Mouse (Mus musculus) kidney, postnatal 0 days (tissue): ENCODE results near the gene Gm20388. TPM values are rescaled to one million over a fixed set of nuclear protein-coding genes. Genes with fewer than 3 reads are reported as not detected.

ENCODE experiments used
- ATAC-seq: fragments of 200-750 bp; cut with Nextera tagmentation; replicated peaks from 2 replicates; pipeline ENCODE4 v1.8.0; 2017; ENCODE audit warnings: low read depth, moderate number of reproducible peaks, moderate TSS enrichment, moderate library complexity; ENCODE audit not compliant: low FRiP score
- DNase-seq: peaks from one replicate; pipeline ENCODE4 v3.0.0-alpha.2; 2016; ENCODE audit warnings: low spot score
- H3K27ac ChIP-seq: fragments of 300-500 bp; sonication (generic); 2 replicates; pipeline ENCODE4 v1.5.1; 2014; ENCODE audit warnings: mild to moderate bottlenecking
- H3K27me3 ChIP-seq: fragments of 300-500 bp; sonication (generic); 2 replicates; pipeline ENCODE4 v1.6.1; 2014; ENCODE audit warnings: low read length, mixed read lengths; ENCODE audit not compliant: insufficient read depth
- H3K36me3 ChIP-seq: fragments of 300-500 bp; sonication (generic); 2 replicates; pipeline ENCODE4 v1.6.1; 2014; ENCODE audit warnings: low read length, mixed read lengths; ENCODE audit not compliant: insufficient read depth
- H3K4me1 ChIP-seq: fragments of 300-500 bp; sonication (generic); replicated peaks from 2 replicates; pipeline ENCODE4 v1.6.1; 2014; ENCODE audit warnings: antibody characterized with exemption, low read length, mixed read lengths; ENCODE audit not compliant: insufficient read depth
- H3K4me2 ChIP-seq: fragments of 300-500 bp; sonication (generic); 2 replicates; pipeline ENCODE4 v1.6.1; 2014; ENCODE audit warnings: mild to moderate bottlenecking, low read length, moderate library complexity, mixed read lengths
- H3K4me3 ChIP-seq: fragments of 300-500 bp; sonication (generic); replicated peaks from 2 replicates; pipeline ENCODE4 v1.5.1; 2014; ENCODE audit warnings: low read depth, low read length
- H3K9ac ChIP-seq: fragments of 300-500 bp; sonication (generic); 2 replicates; pipeline ENCODE4 v1.6.1; 2014; ENCODE audit warnings: low read depth, low read length
- H3K9me3 ChIP-seq: fragments of 300-500 bp; sonication (generic); replicated peaks from 2 replicates; pipeline ENCODE4 v1.6.1; 2016; ENCODE audit warnings: low read length, inconsistent platforms, mixed read lengths
- CTCF ChIP-seq: IDR thresholded peaks from 2 replicates; pipeline ENCODE4 v1.5.1; 2016; ENCODE audit warnings: antibody characterized with exemption, low read depth, mild to moderate bottlenecking, moderate library complexity
- WGBS: fragments of 180-500 bp; shearing (Covaris S2); extraction: QIAGEN DNeasy Blood & Tissue Kit; methylation state at CpG from one replicate; pipeline ENCODE4 v1.1.7; 2014; 5-methylcytosine and 5-hydroxymethylcytosine counted together
- polyA plus RNA-seq: library from polyadenylated mRNA; unstranded; fragments of >200 nt; fragmentation: Nextera tagmentation; extraction: Ambion mirVana; gene quantifications from 2 replicates; pipeline ENCODE4 v1.2.1, GENCODE M21; 2015

Gm20388 gene
- polyA plus RNA-seq, 1 experiment from 2014 or later: not detected

DNA sequence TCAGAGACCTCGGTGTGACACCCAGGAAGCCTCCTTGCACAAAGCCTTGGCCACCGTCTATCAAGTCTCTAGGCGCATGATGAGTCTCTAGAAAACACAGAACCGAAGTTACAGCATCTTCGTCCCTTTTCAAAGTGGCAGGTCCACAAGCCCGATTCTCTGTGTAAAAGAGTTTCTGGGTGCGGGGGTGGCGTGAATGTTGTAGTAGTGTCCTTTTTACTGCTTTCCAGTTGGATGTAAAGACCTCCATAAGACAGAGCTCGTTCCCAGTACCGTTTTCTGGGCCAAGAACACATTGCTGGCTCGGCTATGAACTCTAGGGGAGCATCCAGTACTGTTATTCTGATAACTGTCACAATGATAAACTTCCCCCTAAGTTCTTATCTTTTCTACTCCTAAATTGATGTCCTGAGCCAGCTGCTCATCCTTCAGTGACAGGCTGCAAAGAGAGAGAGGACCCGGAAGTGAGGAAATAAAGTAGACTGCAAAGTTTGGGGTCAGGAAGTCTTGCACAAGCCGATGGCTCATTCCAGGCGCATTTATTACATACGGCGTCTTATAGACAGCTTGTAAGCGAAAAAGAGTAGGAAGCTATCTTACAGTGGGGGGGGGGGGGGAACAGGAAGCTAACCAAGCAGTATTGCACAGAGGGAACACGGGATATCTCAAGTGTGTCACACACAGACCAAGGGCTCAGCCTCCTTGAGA is 1614.6 kb downstream of the Gm20388 start:
- H3K27me3 ChIP-seq: no peaks in the 10 kb centered on the region
- H3K36me3 ChIP-seq: no peaks in the 10 kb centered on the region
- no peak overlapping the region for H3K9ac ChIP-seq
- 0 out of 2 replicates have a peak overlapping the region, but pooled peaks have one; percentile 3 for H3K27ac ChIP-seq
- peak; percentile 67 for DNase-seq
- WGBS: 62% methylated on average over 18 of the region's 18 CpGs
- H3K4me1 ChIP-seq: peaks cover 5% of the 10 kb centered on the region; the same call in 1 of the 2 replicates
- ATAC-seq: no peak
- H3K4me2 ChIP-seq: no peak overlapping the region
- no peak overlapping the region for H3K4me3 ChIP-seq
- TF ChIP-seq CTCF: no peak
- H3K9me3 ChIP-seq: no peaks in the 10 kb centered on the region

DNA sequence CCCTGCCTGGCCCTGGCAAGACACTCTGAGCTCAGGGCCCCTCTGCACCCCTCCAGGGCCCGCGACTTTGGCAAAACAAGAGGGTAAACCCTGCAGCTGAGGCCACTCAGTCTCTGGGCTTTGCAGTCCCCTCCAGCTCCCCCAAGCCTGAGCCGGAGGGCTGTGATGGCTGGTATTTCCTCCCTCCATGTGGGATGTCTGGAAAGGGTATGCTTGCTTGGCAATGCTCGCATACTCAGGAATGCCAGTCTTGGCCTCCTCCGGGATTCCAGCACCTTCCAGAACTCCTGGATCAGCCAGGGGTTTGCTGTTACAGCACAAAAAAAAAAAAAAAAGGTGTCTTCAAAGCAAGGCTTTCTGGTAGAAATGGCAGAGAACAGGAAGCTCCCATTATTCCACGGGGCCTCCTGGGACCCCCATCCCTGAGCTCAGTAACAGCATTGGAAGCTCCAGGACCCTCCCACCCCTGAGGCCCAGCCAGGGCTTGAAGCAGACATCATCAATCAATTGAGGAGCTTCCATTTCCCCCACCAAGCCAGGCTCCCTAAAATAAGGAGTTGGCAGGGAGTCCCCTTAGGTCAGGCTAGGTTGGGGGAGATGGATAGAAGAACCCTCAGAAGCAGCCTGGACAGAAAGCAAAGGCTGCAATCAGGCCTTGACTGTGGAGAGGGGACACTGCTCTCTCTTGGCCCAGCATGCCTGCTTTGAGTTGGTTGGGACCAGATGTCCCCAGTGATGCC is 1616.3 kb downstream of the Gm20388 start:
- Histone ChIP-seq H3K27ac (peak overlapping the region; percentile 42; the same call in 1 of the 2 replicates), H3K36me3 (no peaks in the 10 kb centered on the region), H3K9ac (no peak overlapping the region), H3K4me3 (no peak overlapping the region), H3K9me3 (no peaks in the 10 kb centered on the region), H3K4me2 (no peak overlapping the region), H3K27me3 (no peaks in the 10 kb centered on the region), H3K4me1 (peaks cover 5% of the 10 kb centered on the region; the same call in 1 of the 2 replicates)
- no peak for ATAC-seq
- no peak for TF ChIP-seq CTCF
- WGBS: 36% methylated on average over 6 of the region's 6 CpGs
- DNase-seq: peak; percentile 36

DNA sequence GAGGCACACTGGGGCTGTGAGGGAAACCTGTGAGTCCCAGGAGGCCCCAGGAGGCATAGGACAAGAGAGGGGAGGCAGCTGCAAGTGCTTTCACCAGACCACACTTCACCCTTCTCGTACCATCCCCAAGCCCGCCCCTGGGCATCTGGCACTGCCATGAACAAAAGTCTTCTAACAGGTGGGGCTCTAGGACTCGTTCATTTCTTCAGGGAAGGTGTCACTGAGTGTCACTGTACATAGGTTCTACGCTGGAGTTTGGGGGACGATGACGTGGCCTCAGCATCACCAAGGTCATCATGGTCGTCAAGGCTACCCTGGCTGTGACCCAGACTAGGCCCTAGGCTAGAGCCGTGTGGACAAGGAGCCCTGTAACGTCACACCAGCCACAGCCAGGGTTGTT is 1617.1 kb downstream of the Gm20388 start:
- TF ChIP-seq CTCF: no peak
- H3K36me3 ChIP-seq: no peaks in the 10 kb centered on the region
- H3K4me2 ChIP-seq: no peak overlapping the region
- 0 out of 2 replicates have a peak overlapping the region, but pooled peaks have one; percentile 13 for H3K27ac ChIP-seq
- ATAC-seq (no peak), DNase-seq (no peak)
- no peaks in the 10 kb centered on the region for H3K27me3 ChIP-seq
- 86% methylated on average over 9 of the region's 9 CpGs for WGBS
- no peak overlapping the region for H3K4me3 ChIP-seq
- H3K9ac ChIP-seq: no peak overlapping the region
- H3K9me3 ChIP-seq: no peaks in the 10 kb centered on the region
- H3K4me1 ChIP-seq: peaks cover 5% of the 10 kb centered on the region; the same call in 1 of the 2 replicates

DNA sequence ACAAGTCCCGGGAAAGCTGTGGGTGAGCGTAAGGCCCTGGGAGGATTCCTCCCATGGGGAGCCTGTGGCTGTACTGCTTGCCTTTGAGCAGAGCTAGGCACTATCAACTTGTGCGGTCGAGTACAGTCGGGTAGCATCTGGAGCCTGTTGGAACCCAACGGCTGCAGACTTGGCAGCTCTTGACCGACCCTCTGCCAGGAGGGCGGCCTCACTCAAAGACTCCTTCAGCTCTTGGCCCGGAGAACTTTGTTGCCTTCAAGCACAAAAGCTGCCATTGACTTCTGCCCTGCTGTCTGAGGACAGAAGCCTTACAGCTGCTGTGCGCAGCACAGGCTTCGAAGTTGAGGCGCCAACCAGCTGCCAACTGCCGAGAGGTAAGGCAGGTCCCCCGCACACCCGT is 1618.1 kb downstream of the Gm20388 start:
- no peaks in the 10 kb centered on the region for H3K9me3 ChIP-seq
- no peak overlapping the region for H3K4me3 ChIP-seq
- no peaks in the 10 kb centered on the region for H3K27me3 ChIP-seq
- 73% methylated on average over 15 of the region's 15 CpGs for WGBS
- DNase-seq (peak; percentile 22), ATAC-seq (no peak)
- H3K36me3 ChIP-seq: no peaks in the 10 kb centered on the region
- no peak overlapping the region for H3K9ac ChIP-seq
- H3K4me2 ChIP-seq: no peak overlapping the region
- H3K4me1 ChIP-seq: peaks cover 5% of the 10 kb centered on the region; the same call in 1 of the 2 replicates
- no peak for TF ChIP-seq CTCF
- H3K27ac ChIP-seq: peak overlapping the region; percentile 54

DNA sequence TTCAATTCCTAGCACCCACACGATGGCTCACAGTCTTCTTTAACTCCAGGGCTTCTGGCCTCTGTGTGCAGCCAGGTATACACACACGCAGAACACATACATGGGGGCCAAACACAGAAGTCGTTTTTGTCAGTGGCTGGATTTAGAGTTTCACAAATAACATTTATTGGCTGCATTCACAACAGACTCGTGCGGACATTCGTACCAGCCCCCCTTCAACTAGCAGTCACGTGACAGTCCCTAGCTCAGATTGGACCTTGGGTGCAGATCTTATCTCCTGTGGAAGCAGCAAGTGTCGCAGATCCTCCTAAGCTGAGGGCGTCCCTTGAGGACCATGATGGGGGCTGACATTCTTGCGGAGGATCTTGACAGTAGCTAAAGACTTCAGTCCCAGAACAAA is 1620.0 kb downstream of the Gm20388 start:
- Histone ChIP-seq H3K9ac (no peak overlapping the region), H3K4me1 (peaks cover 5% of the 10 kb centered on the region; the same call in 1 of the 2 replicates), H3K4me3 (no peak overlapping the region), H3K9me3 (no peaks in the 10 kb centered on the region), H3K36me3 (no peaks in the 10 kb centered on the region), H3K27me3 (no peaks in the 10 kb centered on the region), H3K27ac (no peak overlapping the region), H3K4me2 (no peak overlapping the region)
- WGBS: 70% methylated on average over 10 of the region's 10 CpGs
- ATAC-seq (no peak), DNase-seq (no peak)
- TF ChIP-seq CTCF: no peak

DNA sequence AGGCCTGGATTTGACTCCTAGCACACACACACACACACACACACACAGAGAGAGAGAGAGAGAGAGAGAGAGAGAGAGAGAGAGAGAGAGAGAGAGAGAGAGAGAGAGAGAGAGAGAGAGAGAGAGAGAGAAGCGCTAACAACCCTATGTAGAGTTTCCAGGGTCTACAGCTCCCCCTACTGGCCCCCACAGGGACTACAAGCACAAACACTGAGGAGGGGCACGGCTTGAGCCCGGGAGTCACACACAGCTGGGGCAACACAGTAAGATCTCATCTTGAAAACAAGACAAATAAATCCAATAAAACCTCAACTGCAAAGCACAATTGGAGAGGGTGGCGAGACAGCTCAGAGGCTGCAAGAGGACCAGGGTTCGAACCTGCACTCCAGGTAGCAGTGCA is 1621.7 kb downstream of the Gm20388 start:
- no peaks in the 10 kb centered on the region for H3K27me3 ChIP-seq
- peak; percentile 59 for DNase-seq
- H3K9ac ChIP-seq: no peak overlapping the region
- ATAC-seq: no peak
- H3K9me3 ChIP-seq: no peaks in the 10 kb centered on the region
- H3K27ac ChIP-seq: no peak overlapping the region
- WGBS: 46% methylated on average over 5 of the region's 5 CpGs
- no peaks in the 10 kb centered on the region for H3K4me1 ChIP-seq
- TF ChIP-seq CTCF: peak; percentile 70
- H3K36me3 ChIP-seq: no peaks in the 10 kb centered on the region
- H3K4me3 ChIP-seq: no peak overlapping the region
- H3K4me2 ChIP-seq: no peak overlapping the region
